Mouse (Mus musculus) adrenal gland, adult 8-10 months (tissue): ENCODE results near the gene Dact3. TPM values are rescaled to one million over a fixed set of nuclear protein-coding genes. Genes with fewer than 3 reads are reported as not detected.

Experiments
- DNase-seq: peaks from one replicate; pipeline ENCODE4 v3.0.0; 2022
- total RNA-seq, 4 experiments: library from RNA; stranded (reverse); gene quantifications; 2 replicates each; pipeline ENCODE4 v1.2.4; 2022

Gene Dact3
- total RNA-seq, 4 experiments from 2014 or later, result 4.2 to 5.9 (median 4.6) TPM

GRCm38 (mm10) chr7:16918014-16918413 is 42.9 kb downstream of the Dact3 start:
- DNase-seq, result no peak

GRCm38 (mm10) chr7:16918670-16919069 is 43.6 kb downstream of the Dact3 start:
- no peak for DNase-seq

GRCm38 (mm10) chr7:16919395-16920149 is 44.5 kb downstream of the Dact3 start:
- DNase-seq, result peak; percentile 79

- no peak for DNase-seq
Measured at GRCm38 (mm10) chr7:16920150-16920579, 45.0 kb downstream of the Dact3 start.

GRCm38 (mm10) chr7:16920818-16921791 is 46.0 kb downstream of the Dact3 start:
- no peak for DNase-seq

GRCm38 (mm10) chr7:16921881-16922335 is 46.8 kb downstream of the Dact3 start:
- DNase-seq, result no peak

GRCm38 (mm10) chr7:16922360-16922973 is 47.4 kb downstream of the Dact3 start:
- DNase-seq, result no peak

- peak; percentile 59 for DNase-seq
Measured at GRCm38 (mm10) chr7:16923283-16924036, 48.3 kb downstream of the Dact3 start.

GRCm38 (mm10) chr7:16924037-16924834 is 49.1 kb downstream of the Dact3 start, which contains the start of gene Calm3:
Calm3 (minus strand) TSS chr7:16924114.
- DNase-seq, result peak; percentile 99

- DNase-seq, result no peak
Measured at GRCm38 (mm10) chr7:16928341-16928740, 53.2 kb downstream of the Dact3 start.

- DNase-seq, result no peak
Measured at GRCm38 (mm10) chr7:16930850-16931249, 55.7 kb downstream of the Dact3 start.

GRCm38 (mm10) chr7:16931968-16932627 is 57.0 kb downstream of the Dact3 start:
- peak; percentile 69 for DNase-seq

- DNase-seq, result no peak
Measured at GRCm38 (mm10) chr7:16932704-16933577, 57.8 kb downstream of the Dact3 start.

Other genes starting within 250 kb of the Dact3 start
- not detected for gene Ceacam15, start 199.6 kb upstream of the Dact3 start, total RNA-seq
- not detected for gene Ceacam9, start 153.4 kb upstream of the Dact3 start, total RNA-seq
- gene Ap2s1, start 136.9 kb upstream of the Dact3 start, total RNA-seq, result 100 to 1,000 TPM; 127 to 153 (median 133) TPM
- 100 to 1,000 TPM in 1 of 4 experiments, 10 to 100 TPM in 3; 77.8 to 202 (median 91.2) TPM for gene Slc1a5, start 94.0 kb upstream of the Dact3 start, total RNA-seq
- gene Strn4, start 59.4 kb upstream of the Dact3 start, total RNA-seq, result 100 to 1,000 TPM in 1 of 4 experiments, 10 to 100 TPM in 3; 62.2 to 100 (median 74.6) TPM
- gene Fkrp, start 58.6 kb upstream of the Dact3 start, total RNA-seq, result 10 to 100 TPM; 22.0 to 26.2 (median 24.9) TPM
- gene Prkd2, start 32.4 kb upstream of the Dact3 start, total RNA-seq, result 10 to 100 TPM; 17.0 to 27.1 (median 20.9) TPM
- gene Gng8, start 16.5 kb downstream of the Dact3 start, total RNA-seq, result 1 to 10 TPM in 1 of 4 experiments, under 1 TPM in 1, not detected in 2; 1.00 to 1.0 TPM
- 1 to 10 TPM; 2.4 to 3.3 (median 2.6) TPM for gene Ptgir, start 31.2 kb downstream of the Dact3 start, total RNA-seq
- gene Calm3, start 48.8 kb downstream of the Dact3 start, total RNA-seq, result 100 to 1,000 TPM; 278 to 314 (median 294) TPM
- gene Pnmal2, start 69.4 kb downstream of the Dact3 start, total RNA-seq, result 10 to 100 TPM; 35.2 to 71.0 (median 48.2) TPM
- 1 to 10 TPM; 6.4 to 9.3 (median 7.3) TPM for gene Pnmal1, start 84.4 kb downstream of the Dact3 start, total RNA-seq
- gene Gm42372, start 107.8 kb downstream of the Dact3 start, total RNA-seq, result 1 to 10 TPM; 2.3 to 3.1 (median 2.7) TPM
- 10 to 100 TPM; 22.0 to 47.8 (median 30.0) TPM for gene Ccdc8, start 117.4 kb downstream of the Dact3 start, total RNA-seq
- gene Ppp5c, start 152.6 kb downstream of the Dact3 start, total RNA-seq, result 10 to 100 TPM; 74.7 to 96.9 (median 91.3) TPM
- gene Hif3a, start 187.1 kb downstream of the Dact3 start, total RNA-seq, result 1 to 10 TPM; 2.1 to 5.4 (median 3.7) TPM
- gene Psg16, start 198.7 kb downstream of the Dact3 start, total RNA-seq, result under 1 TPM; 0.10 to 0.51 (median 0.43) TPM